Mouse (Mus musculus) macrophage (primary cell): ENCODE measurements around the gene Fcer1g. TPM values are rescaled to one million over a fixed set of nuclear protein-coding genes. Genes with fewer than 3 reads are reported as not detected.
A peak's percentile ranks its signal among the peaks of the same experiment; 100 is the strongest.

Source experiments
- H3K27ac ChIP-seq: fragments of 350-480 bp; formaldehyde crosslinking; 2 replicates; pipeline ENCODE4 v1.9.0; 2021
- H3K36me3 ChIP-seq: fragments of 350-480 bp; formaldehyde crosslinking; 2 replicates; pipeline ENCODE4 v1.9.0; 2021; ENCODE audit errors: inconsistent target
- H3K4me3 ChIP-seq: fragments of 350-480 bp; formaldehyde crosslinking; 2 replicates; pipeline ENCODE4 v1.9.0; 2021; ENCODE audit errors: inconsistent target
- H3K79me2 ChIP-seq: fragments of 350-480 bp; formaldehyde crosslinking; 2 replicates; pipeline ENCODE4 v1.9.0; 2021; ENCODE audit errors: inconsistent target
- WGBS: methylation state at CpG from one replicate; pipeline ENCODE4 v1.1.7; 2026; ENCODE audit warnings: inconsistent platforms; ENCODE audit not compliant: missing documents; 5-methylcytosine and 5-hydroxymethylcytosine counted together
- polyA plus RNA-seq: library from polyadenylated mRNA; stranded (reverse); fragments of 250-400 nt; gene quantifications from 3 replicates; pipeline ENCODE4 v1.2.4, GENCODE M21; 2018; ENCODE audit warnings: inconsistent platforms

Fcer1g gene
- polyA plus RNA-seq, 1 experiment from 2014 or later: 1,664 TPM

DNA sequence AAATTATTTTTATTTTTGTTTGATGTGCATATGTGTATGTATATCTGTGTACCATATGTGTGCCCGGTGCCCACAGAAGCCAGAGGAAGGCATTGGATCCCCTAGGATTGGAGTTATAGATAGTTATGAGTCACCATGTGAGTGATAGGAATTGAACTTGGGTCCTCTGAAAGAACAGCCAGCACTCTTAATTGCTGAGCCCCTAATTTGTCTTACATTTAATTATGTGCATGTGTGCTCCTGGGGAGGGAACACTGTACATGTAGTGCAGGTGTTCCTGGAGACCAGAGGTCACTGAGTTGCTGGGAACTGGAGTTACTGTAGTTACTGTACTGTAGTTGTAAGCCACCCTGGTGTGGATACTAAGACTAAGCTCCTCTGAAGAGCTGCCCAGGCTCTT lies 33.4 kb downstream of the Fcer1g start:
- no peak overlapping the region for H3K27ac ChIP-seq
- 100% methylated on average over 1 of the region's 1 CpGs for WGBS
- H3K36me3 ChIP-seq: no peaks in the 10 kb centered on the region
- no peaks in the 10 kb centered on the region for H3K79me2 ChIP-seq
- H3K4me3 ChIP-seq: no peak overlapping the region

DNA sequence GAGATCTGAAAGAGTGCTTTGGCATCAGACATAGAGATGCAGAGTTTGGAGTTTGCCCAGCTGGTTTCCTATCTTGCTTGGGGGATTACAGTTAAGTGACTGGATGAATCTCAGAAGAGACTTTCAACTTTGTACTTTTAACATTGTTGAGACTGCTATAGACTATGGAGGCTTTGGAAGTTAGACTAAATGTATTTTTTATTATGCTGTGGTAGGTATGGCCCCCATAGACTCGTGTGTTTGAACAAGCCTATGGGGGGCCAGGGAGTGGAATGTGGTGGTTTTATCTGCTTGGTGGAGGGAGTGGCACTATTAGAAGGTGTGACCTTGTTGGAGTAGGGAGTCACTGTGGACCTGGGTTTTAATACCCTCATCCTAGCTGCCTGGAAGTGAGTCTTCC lies 34.6 kb downstream of the Fcer1g start:
- Histone ChIP-seq H3K36me3 (no peaks in the 10 kb centered on the region), H3K4me3 (no peak overlapping the region), H3K79me2 (peaks cover 10% of the 10 kb centered on the region; the same call in 1 of the 2 replicates), H3K27ac (no peak overlapping the region)
- 100% methylated on average over 1 of the region's 1 CpGs for WGBS

DNA sequence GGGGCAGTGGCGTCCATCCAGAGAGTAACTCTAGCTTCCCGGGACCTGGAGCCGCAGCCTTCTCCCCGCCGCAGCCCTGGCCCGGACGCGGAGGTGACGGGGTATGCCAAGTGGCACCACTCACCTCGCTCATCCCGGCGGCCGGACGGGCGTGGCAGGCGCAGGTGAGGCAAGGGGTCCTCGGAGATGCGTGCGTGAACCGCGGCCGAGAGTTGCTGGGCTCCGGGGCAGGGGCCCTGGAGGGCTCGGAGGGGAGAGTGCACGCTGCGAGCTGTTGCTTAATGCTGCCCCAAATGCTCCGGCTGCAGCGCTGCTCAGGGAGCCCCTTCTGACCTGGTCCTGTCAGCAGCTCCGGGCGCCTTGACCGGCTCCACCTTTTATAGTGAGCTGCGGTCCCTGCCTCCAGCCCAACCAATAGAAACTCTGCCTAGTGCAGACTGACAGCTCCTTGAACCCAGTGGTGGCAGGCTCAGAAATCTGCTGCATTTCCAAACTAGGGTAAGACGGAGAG lies 38.2 kb downstream of the Fcer1g start, which contains the start of gene Pcp4l1:
Gene Pcp4l1 (minus strand): TSS at position 382 of the 511 bp plus-strand sequence.
- Histone ChIP-seq H3K27ac (no peak within 1 kb of the TSS), H3K36me3 (no peaks in the 10 kb centered on the region), H3K4me3 (peak within 1 kb of the TSS; percentile 48), H3K79me2 (peaks cover 31% of the 10 kb centered on the region)
- WGBS: under 1% methylated on average over 33 of the region's 33 CpGs

DNA sequence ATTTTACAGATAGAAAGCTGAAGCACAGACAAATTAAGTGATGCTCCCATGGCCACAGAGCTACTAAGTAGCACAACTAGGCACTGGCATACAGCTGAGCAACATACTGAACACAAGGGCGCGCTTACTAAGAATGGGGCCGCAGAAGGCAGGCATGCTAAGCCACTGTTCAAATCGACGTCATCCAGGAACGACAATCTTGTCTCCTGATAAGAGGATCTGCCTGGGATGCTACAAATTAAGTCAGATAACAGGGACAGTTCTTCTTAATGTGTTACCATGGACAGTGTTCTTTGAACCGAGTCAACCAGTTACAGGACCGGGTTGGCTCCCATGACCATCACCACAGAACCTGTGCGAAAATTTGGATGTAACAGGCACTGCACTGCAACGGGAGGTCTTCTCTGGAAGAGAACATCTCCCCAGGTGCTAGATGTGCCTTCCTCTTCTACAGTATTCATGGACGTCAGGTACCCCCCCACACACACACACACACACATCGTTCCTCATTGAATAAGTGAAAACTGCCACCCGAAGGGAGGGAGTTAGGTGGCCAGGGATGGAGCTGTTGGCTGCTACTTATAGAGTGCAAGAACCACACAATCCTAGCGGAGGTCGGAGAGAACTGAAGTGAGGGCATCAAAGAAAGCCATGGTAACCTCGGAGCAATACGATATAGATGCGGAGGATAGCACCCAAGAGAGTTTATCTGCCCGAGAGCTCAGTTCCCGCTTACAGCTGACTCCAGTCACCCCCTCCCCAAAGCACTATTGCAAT lies 38.9 kb downstream of the Fcer1g start:
- Histone ChIP-seq H3K4me3 (peak overlapping the region; percentile 48), H3K79me2 (peaks cover 31% of the 10 kb centered on the region), H3K36me3 (no peaks in the 10 kb centered on the region), H3K27ac (no peak overlapping the region)
- WGBS: 35% methylated on average over 20 of the region's 20 CpGs

DNA sequence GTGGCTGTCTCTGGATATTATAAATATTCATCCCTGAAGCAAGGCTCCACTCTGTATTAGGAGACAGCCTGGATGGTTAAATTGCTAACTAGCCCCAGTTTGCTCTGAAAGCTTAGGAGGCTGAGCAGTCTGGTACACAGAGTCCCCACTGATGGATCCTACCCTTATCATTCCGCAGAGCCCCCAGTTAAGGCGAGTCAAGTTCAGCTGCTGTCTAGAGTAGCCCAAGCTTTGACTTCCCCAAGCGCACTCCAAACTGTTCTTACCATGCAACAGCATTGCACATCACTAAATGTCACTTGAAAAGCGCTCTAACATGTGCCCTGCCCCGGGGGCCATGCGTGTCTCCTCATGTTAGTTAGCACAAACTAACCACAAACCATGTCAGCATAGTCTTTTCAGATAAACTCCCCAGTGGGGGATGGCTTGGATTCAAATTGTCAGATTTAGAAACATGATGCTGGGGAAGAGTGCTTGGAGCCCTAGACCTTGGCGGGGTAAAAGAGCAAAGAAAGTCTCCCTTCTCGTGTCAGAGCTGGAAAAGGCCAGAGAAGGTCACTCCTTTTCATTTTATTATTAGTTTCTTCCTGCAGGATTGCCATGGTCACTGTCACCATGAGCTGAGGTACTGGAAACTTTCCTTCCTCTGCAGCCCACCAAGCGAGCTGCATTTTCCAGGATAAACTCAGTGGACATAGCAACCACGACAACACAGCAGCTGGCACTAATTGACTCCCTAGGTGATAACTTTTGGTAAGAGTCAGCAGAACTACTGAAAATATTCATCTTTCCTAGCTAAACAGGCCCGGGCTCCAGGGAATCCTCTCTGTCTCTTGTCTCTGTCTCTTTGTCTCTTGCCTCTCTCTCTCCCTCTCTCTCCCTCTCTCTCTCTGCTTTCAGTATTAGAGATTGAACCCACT lies 40.0 kb downstream of the Fcer1g start:
- no peaks in the 10 kb centered on the region for H3K36me3 ChIP-seq
- peaks cover 40% of the 10 kb centered on the region for H3K79me2 ChIP-seq
- H3K27ac ChIP-seq: no peak overlapping the region
- no peak overlapping the region for H3K4me3 ChIP-seq
- 87% methylated on average over 11 of the region's 11 CpGs for WGBS

DNA sequence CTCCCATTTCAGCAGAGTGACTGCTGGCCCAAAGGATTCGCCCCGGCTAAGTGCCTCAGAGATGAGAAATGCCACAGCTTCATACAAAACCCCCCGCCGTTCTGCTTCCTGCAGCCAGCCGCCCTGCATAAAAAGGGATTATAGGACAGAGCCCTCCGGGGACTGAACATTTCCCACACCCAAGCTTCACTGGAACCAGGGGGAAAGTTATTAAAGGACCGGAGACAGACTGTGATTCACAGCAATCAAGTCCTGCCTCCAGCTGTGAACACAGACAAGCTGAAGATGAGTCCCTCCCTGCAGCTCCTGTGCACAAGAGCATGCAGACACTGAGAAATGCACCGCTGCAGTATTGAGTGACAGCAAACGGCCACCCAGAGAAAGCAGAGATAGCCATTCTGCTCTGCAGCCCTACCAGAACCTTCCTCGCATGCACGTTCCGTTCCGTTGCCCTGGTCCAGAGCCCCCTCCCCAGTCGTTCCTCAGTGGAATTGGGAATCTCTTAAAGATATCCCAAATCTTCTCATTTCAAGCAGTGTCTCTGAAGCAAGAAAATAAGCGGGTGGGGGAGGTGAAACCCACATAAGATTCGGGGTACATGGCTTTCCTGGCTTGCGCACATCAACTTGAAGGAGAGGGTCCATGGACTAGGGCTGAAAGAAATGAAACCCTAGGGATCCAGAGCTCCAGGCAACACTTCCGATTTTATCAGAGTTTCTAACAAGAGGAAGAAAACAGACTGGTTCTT lies 40.9 kb downstream of the Fcer1g start:
- no peaks in the 10 kb centered on the region for H3K36me3 ChIP-seq
- WGBS: 90% methylated on average over 18 of the region's 18 CpGs
- H3K79me2 ChIP-seq: peaks cover 49% of the 10 kb centered on the region
- no peak overlapping the region for H3K4me3 ChIP-seq
- no peak overlapping the region for H3K27ac ChIP-seq

DNA sequence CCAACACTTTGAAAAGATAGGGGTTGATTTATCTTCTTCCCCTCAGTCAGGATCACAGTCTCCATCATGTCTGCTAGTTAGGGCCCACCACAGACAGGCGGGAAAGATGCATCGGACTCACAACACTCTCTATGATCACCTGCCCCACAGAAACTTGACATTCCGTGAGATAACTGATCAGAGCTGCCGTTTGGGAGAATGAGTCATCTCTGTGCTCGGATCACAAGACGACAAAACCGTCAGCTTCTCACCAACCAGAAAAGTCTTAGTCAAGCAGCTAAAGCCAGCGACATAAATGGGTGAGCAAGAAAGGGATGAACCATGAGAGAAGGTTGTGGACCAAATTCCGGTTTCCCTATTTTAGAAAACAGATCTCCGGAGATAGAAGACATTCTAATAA lies 41.9 kb downstream of the Fcer1g start:
- Histone ChIP-seq H3K79me2 (peaks cover 59% of the 10 kb centered on the region), H3K4me3 (no peak overlapping the region), H3K27ac (no peak overlapping the region), H3K36me3 (no peaks in the 10 kb centered on the region)
- WGBS: 93% methylated on average over 10 of the region's 10 CpGs

DNA sequence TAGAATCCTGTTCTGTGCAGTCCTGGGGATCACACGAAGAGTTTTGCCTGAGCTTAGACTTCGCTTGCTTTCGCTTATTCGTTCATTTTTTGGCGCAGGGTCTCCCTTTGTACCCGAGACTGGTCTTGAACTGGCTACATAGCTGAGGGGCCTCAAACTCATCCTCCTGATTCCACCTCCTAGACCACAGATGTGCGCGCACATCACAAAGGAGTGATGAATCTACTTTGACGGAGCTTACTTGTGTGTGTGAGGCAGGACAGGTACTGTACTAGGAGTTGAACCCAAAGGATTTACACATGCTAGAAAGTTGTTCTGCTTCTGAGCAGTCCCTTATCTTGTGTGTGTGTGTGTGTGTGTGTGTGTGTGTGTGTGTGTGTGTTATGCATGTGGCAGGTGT lies 43.3 kb downstream of the Fcer1g start:
- WGBS: 97% methylated on average over 9 of the region's 9 CpGs
- Histone ChIP-seq H3K27ac (no peak overlapping the region), H3K79me2 (peaks cover 74% of the 10 kb centered on the region), H3K36me3 (no peaks in the 10 kb centered on the region), H3K4me3 (no peak overlapping the region)

DNA sequence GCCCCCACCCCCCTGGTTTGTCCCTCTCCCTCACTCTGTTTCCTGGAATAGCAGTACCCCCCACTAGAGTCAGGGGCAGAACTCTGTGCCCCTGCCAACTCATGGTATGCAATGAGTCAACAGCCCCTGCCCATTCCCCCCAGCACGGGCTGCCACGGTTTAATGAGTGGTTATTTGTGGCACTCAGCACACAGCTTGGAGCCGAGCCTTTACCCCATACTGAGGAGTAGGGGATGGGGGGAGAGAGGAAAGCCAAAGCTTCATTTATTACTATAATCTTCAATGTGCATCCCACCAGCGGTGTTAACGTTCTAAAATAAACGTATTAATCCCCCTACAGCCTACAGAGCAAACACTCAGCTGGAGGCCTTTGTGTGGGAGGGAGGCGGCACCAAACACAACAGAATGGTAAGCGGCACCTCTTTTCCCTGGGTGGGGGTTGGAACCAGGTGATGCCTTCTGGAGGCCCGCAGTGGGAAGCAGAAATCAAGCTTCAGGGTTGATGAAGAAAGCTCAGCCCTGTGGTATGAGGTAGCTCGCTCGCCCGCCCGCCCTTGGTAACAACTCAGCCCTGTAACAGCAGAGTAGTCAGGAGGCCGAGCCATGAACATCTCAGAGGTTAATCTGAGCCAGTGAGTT lies 44.6 kb downstream of the Fcer1g start:
- Histone ChIP-seq H3K4me3 (no peak overlapping the region), H3K79me2 (peaks cover 70% of the 10 kb centered on the region), H3K27ac (no peak overlapping the region), H3K36me3 (no peaks in the 10 kb centered on the region)
- WGBS: 80% methylated on average over 12 of the region's 14 CpGs

DNA sequence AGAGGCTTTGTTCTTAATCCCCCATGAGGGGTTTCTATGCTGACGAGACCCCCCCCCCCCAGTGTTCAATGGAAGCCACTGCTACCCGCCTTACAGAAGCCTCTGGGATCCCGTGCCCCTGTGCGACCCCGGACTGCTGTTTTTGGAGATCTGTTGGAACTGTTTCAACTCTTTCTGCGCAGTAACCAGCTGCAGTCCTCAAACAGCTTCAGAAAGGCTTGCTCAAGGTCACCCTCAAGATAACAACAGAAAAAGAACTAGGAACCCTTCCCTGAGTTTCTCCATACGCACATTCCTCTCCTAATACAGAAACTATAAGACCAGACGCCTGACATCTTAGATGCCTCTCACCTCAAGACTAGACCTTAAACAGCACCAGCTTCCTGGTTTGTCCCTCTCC lies 45.1 kb downstream of the Fcer1g start:
- Histone ChIP-seq H3K27ac (no peak overlapping the region), H3K79me2 (peaks cover 65% of the 10 kb centered on the region), H3K4me3 (no peak overlapping the region), H3K36me3 (no peaks in the 10 kb centered on the region)
- WGBS: 80% methylated on average over 7 of the region's 8 CpGs

DNA sequence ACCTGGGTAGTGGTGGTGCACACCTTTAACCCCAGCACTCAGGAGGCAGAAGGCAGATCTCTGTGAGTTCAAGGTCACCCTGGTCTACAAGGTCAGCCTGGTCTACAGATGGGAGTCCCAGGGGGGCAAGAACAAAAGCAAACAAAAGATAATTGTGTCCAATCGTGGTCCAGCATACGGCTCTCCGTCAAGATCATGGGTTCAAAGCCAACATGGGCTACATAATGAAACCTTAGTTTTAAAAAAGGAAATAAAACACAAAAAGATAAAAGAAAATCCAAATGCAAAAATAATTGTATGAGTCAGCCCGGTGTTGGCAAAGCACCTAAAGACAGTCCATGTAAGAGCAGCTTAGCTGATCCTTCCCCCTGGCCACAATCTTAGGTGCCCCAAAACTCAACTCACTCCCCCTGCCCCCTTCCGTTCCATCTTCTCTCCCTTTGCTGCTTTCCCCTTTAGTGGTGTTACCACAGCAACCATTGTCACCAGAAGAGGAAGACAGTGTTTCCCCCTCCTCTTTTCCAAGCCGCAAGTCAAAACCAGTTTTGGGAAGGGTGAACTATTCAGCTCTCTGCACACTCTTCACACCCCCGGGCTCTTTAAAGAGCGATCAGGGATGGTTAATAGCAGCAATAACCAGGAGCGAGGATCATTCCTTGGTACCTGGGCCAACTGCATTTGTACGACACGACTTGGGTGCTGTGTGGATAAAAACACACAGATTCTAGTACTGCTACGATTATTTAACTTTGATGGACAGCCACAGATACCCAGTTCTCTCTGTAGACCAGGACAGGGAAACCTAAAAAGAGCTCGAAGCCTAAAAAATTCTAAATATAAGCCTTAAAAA lies 46.1 kb downstream of the Fcer1g start:
- 32% methylated on average over 13 of the region's 13 CpGs for WGBS
- peaks cover 57% of the 10 kb centered on the region for H3K79me2 ChIP-seq
- no peak overlapping the region for H3K27ac ChIP-seq
- no peaks in the 10 kb centered on the region for H3K36me3 ChIP-seq
- H3K4me3 ChIP-seq: no peak overlapping the region

DNA sequence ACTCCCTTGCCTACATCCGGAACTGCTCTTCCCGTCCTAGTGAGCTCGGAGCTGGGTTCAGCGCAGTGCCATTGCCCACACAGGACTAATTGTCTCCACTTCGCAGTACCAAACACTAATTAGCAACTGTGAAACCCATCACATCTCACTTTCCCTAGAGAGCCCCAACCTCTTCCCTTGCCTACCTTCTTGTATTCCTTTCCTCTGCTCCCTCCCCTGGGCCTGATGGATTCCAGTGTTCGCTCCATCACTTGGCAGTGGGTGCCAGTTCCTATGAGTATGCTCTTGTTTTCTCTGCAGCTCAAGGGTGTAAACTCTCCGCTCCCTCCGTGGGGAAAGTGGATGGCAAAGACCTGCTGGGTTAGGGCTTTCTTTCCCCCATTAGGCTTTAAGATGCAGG lies 48.5 kb downstream of the Fcer1g start:
- Histone ChIP-seq H3K79me2 (peaks cover 70% of the 10 kb centered on the region), H3K4me3 (no peak overlapping the region), H3K27ac (peak overlapping the region; percentile 97), H3K36me3 (no peaks in the 10 kb centered on the region)
- 97% methylated on average over 8 of the region's 8 CpGs for WGBS

DNA sequence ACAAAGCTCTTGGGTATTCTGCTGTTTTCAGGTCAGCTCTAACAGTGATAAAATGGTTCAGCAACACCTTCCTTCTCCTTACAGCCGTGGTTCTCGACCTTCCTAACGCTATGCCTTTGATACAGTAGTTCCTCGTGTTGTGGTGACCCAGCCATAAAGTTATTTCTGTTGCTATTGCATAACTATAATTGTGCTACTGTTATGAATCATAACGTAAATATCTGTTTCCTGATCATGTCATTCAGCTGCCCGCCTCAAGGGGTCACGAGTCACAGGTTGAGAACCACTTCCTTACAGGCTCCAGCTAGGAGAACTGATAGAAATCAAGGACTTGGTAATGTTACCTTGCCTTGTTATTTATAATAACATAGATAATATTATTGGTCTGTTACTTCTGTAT lies 49.9 kb downstream of the Fcer1g start:
- H3K27ac ChIP-seq: peak overlapping the region; percentile 97
- 1% methylated on average over 7 of the region's 7 CpGs for WGBS
- no peak overlapping the region for H3K4me3 ChIP-seq
- no peaks in the 10 kb centered on the region for H3K36me3 ChIP-seq
- peaks cover 63% of the 10 kb centered on the region for H3K79me2 ChIP-seq
